Mouse (Mus musculus): ENCODE measurements around the gene Arl14ep.

Gene Arl14ep

DNA sequence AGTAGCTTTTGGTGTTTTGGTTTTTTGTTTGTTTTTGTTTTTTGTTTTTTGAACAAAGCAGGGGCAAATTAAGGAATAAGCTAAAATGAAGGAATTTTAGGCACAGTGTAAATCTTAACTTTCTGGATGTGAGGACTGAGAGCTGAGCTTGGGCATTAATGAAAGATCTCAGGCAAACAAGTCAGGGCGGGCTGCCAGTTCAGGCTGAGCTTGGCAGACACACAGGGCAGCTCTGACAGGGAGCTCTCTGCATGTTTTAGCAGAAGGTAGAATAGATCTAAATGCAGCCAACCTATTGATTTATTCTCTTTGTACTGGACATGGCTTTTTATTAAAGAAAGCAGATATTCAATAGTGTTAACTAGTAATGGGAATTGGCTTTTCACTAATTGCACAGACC, 31.8 kb downstream of the Arl14ep start:
- peak; percentile 63 for DNase-seq

DNA sequence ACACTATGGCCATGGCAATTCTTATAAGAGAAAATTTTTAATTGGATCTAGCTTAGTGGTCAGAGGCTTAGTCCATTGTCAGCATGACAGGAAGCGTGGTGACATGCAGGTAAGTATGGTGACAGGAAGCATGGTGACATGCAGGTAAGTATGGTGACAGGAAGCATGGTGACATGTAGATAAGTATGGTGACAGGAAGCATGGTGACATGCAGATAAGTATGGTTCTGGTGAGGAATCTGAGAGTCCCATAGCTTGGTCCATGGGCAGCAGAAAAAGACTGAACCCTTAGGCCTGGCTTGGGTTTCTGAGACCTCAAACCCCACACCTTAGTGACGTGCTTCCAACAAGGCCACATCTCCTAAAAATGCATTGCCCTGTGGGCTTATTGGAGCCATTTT, 38.5 kb downstream of the Arl14ep start:
- DNase-seq: no peak

DNA sequence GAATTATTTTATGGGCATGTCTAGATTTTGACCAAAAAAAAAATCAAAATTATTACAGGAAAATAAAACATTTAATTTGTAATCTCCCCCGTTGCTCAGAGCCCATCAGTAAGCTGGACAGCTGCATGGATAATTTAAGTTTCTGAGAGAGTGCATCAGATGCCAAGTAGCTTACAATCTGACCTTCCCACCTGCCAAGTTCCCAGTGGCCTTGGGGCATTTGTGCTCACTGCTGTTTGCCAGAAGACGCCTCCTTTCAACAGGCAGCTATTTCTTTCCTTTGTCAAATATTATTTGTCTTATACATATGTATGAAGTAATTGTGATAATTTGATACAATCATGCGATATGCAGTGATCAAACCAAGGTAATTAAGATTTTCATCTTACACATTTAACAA, 44.3 kb downstream of the Arl14ep start:
- no peak for DNase-seq
